Mouse (Mus musculus): Measurements from ENCODE around the gene Ncbp3.

- TF ChIP-seq CTCF (IDR thresholded peaks at IDR 0.05; ENCODE audit: low read depth) (no peak), EP300 (IDR thresholded peaks at IDR 0.05; ENCODE audit: low read depth) (no peak)
Observed at GRCm38 (mm10) chr11:73019147-73019795, 28.3 kb upstream of the Ncbp3 start.

Measured in heart, postnatal 0 days (tissue).